Mouse (Mus musculus) gastrocnemius, postnatal 36 days (tissue): ENCODE results near the gene Pld6. TPM values are rescaled to one million over a fixed set of nuclear protein-coding genes. Genes with fewer than 3 reads are reported as not detected.
"Not testable (repeated sequence)": the region's sequence is repeated elsewhere in the genome, so short reads cannot be mapped to it uniquely, and the experiment has no call there.

ENCODE experiments used
- DNase-seq, 2 experiments: peaks; one replicate each; pipeline ENCODE4 v3.0.0; 2022
- intact Hi-C: fragments of 180-260 bp; cut with DNase I; formaldehyde crosslinking; loops from one replicate; pipeline ENCODE4 v1.15.1; 2025
- total RNA-seq, 2 experiments: library from RNA; stranded (reverse); gene quantifications; 2 replicates each; pipeline ENCODE4 v1.2.3; 2021

Pld6 gene
- total RNA-seq, 2 experiments from 2014 or later, result not detected

- no peak for DNase-seq
- intact Hi-C loops, result loop anchor here (10.0 kb wide), 2 partner anchors 224 to 464 kb away; partner anchors contain the start of gene Zkscan17
Observed at GRCm38 (mm10) chr11:59749050-59749449, 38.4 kb downstream of the Pld6 start.

DNA sequence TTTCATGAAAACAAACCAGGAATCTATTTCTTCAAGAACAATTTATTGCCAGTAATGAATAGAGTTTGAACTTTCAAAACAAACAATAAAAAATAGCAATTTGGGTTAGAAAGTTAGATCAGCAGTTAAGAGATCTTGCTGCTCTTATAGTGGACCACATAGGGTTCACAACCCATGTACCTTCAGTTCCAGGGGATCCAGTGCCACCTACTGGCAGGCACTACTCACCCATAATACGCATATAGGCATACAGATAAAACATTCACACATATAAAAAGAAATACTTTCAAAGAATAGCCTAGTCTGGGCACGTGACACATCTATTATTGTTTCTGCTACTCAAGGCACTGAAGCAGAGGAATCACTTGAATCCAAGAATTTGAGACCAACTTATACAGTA, 40.8 kb downstream of the Pld6 start:
- no peak for DNase-seq
- intact Hi-C loops, result loop anchor here (10.0 kb wide), 2 partner anchors 222 to 462 kb away; partner anchors contain the start of gene Zkscan17

DNA sequence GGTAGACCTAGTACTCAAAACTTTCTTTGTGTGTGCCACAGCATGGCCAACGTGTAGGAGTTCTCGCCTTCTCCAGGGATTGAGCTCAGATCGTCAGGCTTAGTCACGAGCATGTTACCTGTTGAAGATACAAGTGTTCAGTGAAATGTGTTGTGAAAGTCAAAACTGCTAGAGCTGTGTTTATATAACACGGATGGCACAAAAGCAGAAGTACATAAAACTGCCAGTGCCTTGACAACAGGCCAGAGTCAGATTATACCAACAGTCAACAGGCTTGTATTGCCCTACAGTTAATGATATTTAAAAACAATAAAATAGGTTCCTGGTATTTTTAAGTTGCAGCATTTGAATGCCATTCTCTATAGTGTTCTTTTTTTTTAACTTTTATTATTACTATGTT, 41.6 kb downstream of the Pld6 start:
- DNase-seq, result no peak
- intact Hi-C loops, result loop anchor here (10.0 kb wide), 2 partner anchors 221 to 461 kb away; partner anchors contain the start of gene Zkscan17

DNA sequence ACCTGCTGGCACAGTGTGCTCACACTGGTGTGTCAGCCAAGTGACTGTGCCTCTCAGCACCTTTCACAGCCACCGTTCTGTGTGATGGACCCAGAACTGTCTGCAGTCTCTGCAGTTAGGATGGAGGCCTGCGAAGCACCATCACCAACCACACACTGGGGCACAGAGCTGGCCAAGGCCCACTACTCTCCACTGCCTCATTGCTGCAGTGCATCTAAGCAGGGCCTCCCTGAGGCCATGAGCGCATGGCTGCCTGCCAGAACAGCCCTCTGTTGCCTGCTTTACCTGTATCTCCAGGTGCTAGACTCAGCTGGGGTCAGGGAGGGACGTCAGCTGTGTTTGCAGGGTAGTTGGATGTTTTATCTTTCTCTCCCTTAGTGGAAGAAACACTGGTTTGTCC, 43.1 kb downstream of the Pld6 start:
- intact Hi-C loops, result loop anchor here (10.0 kb wide), 2 partner anchors 220 to 460 kb away; partner anchors contain the start of gene Zkscan17

GRCm38 (mm10) chr11:59743712-59744111, 43.7 kb downstream of the Pld6 start:
- intact Hi-C loops, result loop anchor here (10.0 kb wide), 2 partner anchors 219 to 459 kb away; partner anchors contain the start of gene Zkscan17

More for the DNA sequence above, 43.1 kb downstream of the Pld6 start:
- DNase-seq, result no peak

DNA sequence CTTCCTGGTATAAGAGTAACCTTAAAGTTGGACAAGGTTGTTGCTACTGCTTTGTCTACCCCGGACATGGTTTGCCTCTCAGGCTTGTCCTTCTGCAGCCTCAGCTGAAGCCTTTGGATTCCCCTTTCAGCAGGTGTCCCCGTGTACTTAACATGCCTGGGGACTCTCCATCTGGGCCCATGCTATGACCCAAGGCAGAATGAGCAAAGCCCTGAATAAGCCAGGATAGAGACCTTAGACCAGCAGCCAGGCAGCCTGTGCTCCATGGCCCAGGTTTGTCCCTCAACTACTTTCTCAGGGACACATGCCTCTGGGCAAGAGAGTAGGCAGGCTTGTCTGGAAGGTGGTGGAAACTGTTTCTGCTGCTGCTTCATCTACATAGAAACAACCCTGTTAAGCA, 44.1 kb downstream of the Pld6 start:
- intact Hi-C loops, result loop anchor here (10.0 kb wide), 2 partner anchors 219 to 459 kb away; partner anchors contain the start of gene Zkscan17
- DNase-seq, result no peak

More at GRCm38 (mm10) chr11:59743712-59744111, 43.7 kb downstream of the Pld6 start:
- DNase-seq, result no peak

DNA sequence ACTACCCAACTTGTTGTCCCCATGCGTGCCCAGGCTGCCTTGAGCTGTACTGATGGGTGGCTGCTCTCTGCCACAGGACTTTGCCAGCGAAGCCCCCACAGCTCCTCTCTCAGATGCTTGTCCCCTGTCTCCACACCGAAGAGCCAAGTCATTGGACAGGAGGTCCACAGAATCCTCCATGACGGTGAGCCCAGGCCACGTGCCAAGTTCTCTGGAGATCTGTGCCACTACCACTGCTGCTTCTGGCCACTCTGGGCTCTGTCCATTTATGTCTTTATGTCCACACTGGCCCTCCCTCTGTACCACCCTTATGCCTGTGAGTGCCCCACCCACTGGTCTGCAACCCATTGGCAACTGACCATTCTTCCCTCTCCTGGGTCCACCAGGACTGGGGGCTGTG, 45.5 kb downstream of the Pld6 start:
- intact Hi-C loops, result loop anchor here (10.0 kb wide), 2 partner anchors 217 to 457 kb away; partner anchors contain the start of gene Zkscan17
- no peak for DNase-seq

GRCm38 (mm10) chr11:59739996-59740395, 47.4 kb downstream of the Pld6 start:
- intact Hi-C loops, result loop anchor here (10.0 kb wide), 2 partner anchors 215 to 455 kb away; partner anchors contain the start of gene Zkscan17
- no peak for DNase-seq

DNA sequence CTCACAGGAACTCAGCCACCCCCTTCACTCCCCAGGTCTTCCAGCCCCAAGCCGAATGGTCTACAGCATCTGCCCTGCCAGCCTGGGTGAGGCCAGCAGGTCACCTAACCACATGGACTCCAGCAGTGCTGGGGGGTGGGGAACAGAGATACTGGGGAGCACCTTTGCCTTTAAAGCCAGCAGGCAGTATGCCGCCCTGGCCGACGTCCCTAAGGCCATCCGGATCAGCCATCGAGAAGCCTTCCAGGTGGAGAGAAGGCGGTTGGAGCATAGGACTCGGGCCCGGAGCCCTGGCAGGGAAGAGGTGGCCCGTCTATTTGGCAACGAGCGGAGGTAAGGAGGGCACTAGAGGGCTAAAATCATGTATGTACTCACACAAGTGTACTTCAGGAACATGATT, 50.2 kb downstream of the Pld6 start:
- intact Hi-C loops, result no loop called here
- DNase-seq, result no peak

DNA sequence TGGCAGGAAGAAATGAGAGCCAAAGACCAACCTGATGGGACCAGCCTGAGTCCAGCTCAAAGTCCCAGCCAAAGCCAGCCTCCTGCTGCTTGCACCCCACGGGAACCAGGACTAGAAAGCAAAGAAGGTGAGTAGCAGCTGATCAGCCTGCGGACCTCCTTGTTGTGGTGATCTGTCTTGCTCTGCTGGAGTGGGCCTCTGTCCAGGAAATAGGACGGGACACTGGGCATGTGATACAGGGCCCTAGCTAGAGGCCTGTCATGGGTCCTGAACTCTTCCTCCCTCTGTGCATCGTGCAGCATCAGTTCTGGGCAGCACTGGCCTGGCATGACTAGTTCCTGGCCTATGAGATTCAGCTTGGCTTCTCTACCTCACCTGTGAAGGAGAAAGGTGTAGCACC, 51.5 kb downstream of the Pld6 start:
- intact Hi-C loops, DNase-seq: not testable (repeated sequence)

- intact Hi-C loops, result no loop called here
- DNase-seq, result no peak
Observed at GRCm38 (mm10) chr11:59734335-59734734, 53.1 kb downstream of the Pld6 start.

Other genes with a start within 250 kb of the Pld6 start
- under 1 TPM in 1 of 2 experiments, not detected in 1; 0.10 TPM for gene Nlrp3, start 246.1 kb downstream of the Pld6 start, total RNA-seq
- not detected for gene Olfr222, start 211.4 kb downstream of the Pld6 start, total RNA-seq
- gene Olfr223, start 194.4 kb downstream of the Pld6 start, total RNA-seq, result not detected
- gene Mprip, start 126.3 kb downstream of the Pld6 start, total RNA-seq, result 10 to 100 TPM; 65.7 to 76.2 TPM
- 10 to 100 TPM; 41.9 to 43.6 TPM for gene Flcn, start 22.4 kb upstream of the Pld6 start, total RNA-seq
- 10 to 100 TPM; 18.0 to 18.6 TPM for gene Nt5m, start 51.8 kb upstream of the Pld6 start, total RNA-seq
- gene Cops3, start 52.2 kb upstream of the Pld6 start, total RNA-seq, result 10 to 100 TPM; 67.6 to 78.1 TPM
- gene Med9, start 160.6 kb upstream of the Pld6 start, total RNA-seq, result 10 to 100 TPM; 15.3 to 17.9 TPM
- gene Rasd1, start 177.3 kb upstream of the Pld6 start, total RNA-seq, result 1 to 10 TPM; 1.3 to 2.1 TPM